Mouse (Mus musculus) liver, embryonic 13.5 days (tissue): Measurements from ENCODE around the gene Xab2. TPM values are rescaled to one million over a fixed set of nuclear protein-coding genes. Genes with fewer than 3 reads are reported as not detected.
A peak's percentile ranks its signal among the peaks of the same experiment; 100 is the strongest.
"Not testable (repeated sequence)": the region's sequence is repeated elsewhere in the genome, so short reads cannot be mapped to it uniquely, and the experiment has no call there.

Experiments
- ATAC-seq: fragments of 200-750 bp; cut with Nextera tagmentation; 2 replicates; pipeline ENCODE4 v1.8.0; 2017; ENCODE audit warnings: low read depth, mild to moderate bottlenecking, moderate number of reproducible peaks, moderate library complexity
- DNase-seq: peaks from one replicate; pipeline ENCODE4 v3.0.0; 2022
- H3K27ac ChIP-seq: fragments of 300-500 bp; sonication (generic); 2 replicates; pipeline ENCODE4 v1.5.1; 2015; ENCODE audit warnings: moderate library complexity, mild to moderate bottlenecking, inconsistent platforms
- H3K27me3 ChIP-seq: fragments of 300-500 bp; sonication (generic); 2 replicates; pipeline ENCODE4 v1.6.1; 2015; ENCODE audit warnings: mild to moderate bottlenecking, inconsistent platforms
- H3K36me3 ChIP-seq: fragments of 300-500 bp; sonication (generic); 2 replicates; pipeline ENCODE4 v1.6.1; 2015; ENCODE audit warnings: mild to moderate bottlenecking, inconsistent platforms
- H3K4me1 ChIP-seq: fragments of 300-500 bp; sonication (generic); replicated peaks from 2 replicates; pipeline ENCODE4 v1.6.1; 2015; ENCODE audit warnings: inconsistent platforms
- H3K4me2 ChIP-seq: fragments of 300-500 bp; sonication (generic); 2 replicates; pipeline ENCODE4 v1.6.1; 2015; ENCODE audit warnings: inconsistent platforms, mild to moderate bottlenecking, moderate library complexity
- H3K4me3 ChIP-seq: fragments of 300-500 bp; sonication (generic); replicated peaks from 2 replicates; pipeline ENCODE4 v1.5.1; 2015; ENCODE audit warnings: mild to moderate bottlenecking, inconsistent platforms
- H3K9ac ChIP-seq: fragments of 300-500 bp; sonication (generic); 2 replicates; pipeline ENCODE4 v1.6.1; 2015; ENCODE audit warnings: mild to moderate bottlenecking, inconsistent platforms
- H3K9me3 ChIP-seq: fragments of 300-500 bp; sonication (generic); replicated peaks from 2 replicates; pipeline ENCODE4 v1.6.1; 2016; ENCODE audit warnings: inconsistent platforms
- WGBS: fragments of 180-500 bp; shearing (Covaris S2); methylation state at CpG from one replicate; pipeline ENCODE4 v1.1.7; 2015; ENCODE audit not compliant: insufficient replicate concordance; 5-methylcytosine and 5-hydroxymethylcytosine counted together
- polyA plus RNA-seq: library from polyadenylated mRNA; unstranded; fragments of >200 nt; fragmentation: Nextera tagmentation; extraction: Ambion mirVana; gene quantifications from 2 replicates; pipeline ENCODE4 v1.2.1, GENCODE M21; 2015

Xab2 gene
- polyA plus RNA-seq, 1 experiment from 2014 or later: 34.9 TPM

GRCm38 (mm10) chr8:3586452-3586851, 34.7 kb downstream of the Xab2 start:
- Histone ChIP-seq H3K9ac (no peak overlapping the region), H3K4me2 (peak overlapping the region; percentile 95)
- peak; percentile 60 for ATAC-seq

GRCm38 (mm10) chr8:3581961-3582360, 39.2 kb downstream of the Xab2 start:
- not testable (repeated sequence) for H3K4me3 ChIP-seq, H3K27me3 ChIP-seq, H3K27ac ChIP-seq, DNase-seq, ATAC-seq, H3K9ac ChIP-seq, H3K4me2 ChIP-seq, H3K36me3 ChIP-seq, H3K9me3 ChIP-seq
- 51% methylated on average over 1 of the region's 3 CpGs for WGBS
- H3K4me1 ChIP-seq: peaks cover 12% of the 10 kb centered on the region

More at GRCm38 (mm10) chr8:3586452-3586851, 34.7 kb downstream of the Xab2 start:
- H3K27ac ChIP-seq: no peak overlapping the region
- H3K4me1 ChIP-seq: peaks cover 29% of the 10 kb centered on the region
- peaks cover 12% of the 10 kb centered on the region; the same call in 1 of the 2 replicates for H3K27me3 ChIP-seq
- H3K9me3 ChIP-seq: no peaks in the 10 kb centered on the region
- WGBS: 32% methylated on average over 2 of the region's 2 CpGs
- no peaks in the 10 kb centered on the region for H3K36me3 ChIP-seq
- H3K4me3 ChIP-seq: no peak overlapping the region
- DNase-seq: no peak

DNA sequence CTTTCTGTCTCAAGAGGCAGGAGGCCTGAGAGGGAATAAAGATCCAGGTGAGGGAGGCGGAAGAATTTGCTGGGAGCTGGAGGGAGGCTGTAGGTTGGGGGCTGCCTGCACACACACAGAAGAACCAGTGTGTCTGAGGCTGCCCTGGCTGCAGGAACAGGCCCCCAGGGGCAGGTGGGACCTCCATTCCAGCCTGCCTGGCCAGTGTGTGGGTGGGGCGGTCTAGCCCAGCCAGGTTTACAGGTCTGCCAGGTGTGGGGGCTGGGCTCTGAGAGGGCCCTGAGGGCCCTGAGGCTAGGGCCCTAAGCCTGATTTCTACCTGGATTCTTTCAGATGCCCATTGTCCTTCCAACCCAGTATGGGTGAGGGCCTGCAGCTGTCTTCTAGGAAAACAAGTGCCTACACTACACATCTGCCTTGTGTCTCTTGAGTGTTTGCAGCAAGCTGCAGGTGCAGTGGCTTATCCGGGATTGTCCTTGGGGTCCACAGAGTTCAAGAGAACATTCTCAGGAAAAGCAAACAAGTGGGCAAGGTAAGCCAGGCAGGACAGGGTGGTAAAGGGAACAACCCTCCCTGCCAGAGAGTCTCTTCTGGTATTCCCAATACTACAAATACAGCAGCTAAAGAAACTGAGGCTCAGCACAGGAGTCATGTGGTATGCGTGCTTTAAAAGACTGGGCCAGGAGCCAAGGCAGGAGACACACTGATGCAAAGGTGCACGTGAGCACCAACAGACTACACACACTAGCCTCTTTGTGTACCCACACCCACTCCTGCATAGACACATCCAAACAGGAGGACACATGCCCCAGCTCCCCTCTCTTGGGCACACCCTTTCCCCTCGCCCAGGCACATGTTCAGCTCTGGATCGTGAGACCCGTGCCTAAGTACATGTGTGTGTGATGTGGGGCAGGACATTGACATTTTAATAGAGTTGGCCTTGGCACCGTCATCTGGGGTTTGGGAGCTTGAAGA, 41.4 kb downstream of the Xab2 start:
- no peak overlapping the region for H3K27ac ChIP-seq
- H3K4me1 ChIP-seq: peaks cover 7% of the 10 kb centered on the region
- no peak overlapping the region for H3K4me2 ChIP-seq
- no peak overlapping the region for H3K4me3 ChIP-seq
- WGBS: 73% methylated on average over 9 of the region's 9 CpGs
- H3K9ac ChIP-seq: no peak overlapping the region
- no peak for ATAC-seq
- no peaks in the 10 kb centered on the region for H3K9me3 ChIP-seq
- DNase-seq: no peak
- no peaks in the 10 kb centered on the region for H3K27me3 ChIP-seq
- no peaks in the 10 kb centered on the region for H3K36me3 ChIP-seq

GRCm38 (mm10) chr8:3576211-3576960, 44.7 kb downstream of the Xab2 start:
- no peaks in the 10 kb centered on the region for H3K36me3 ChIP-seq
- peaks cover 7% of the 10 kb centered on the region for H3K4me1 ChIP-seq
- H3K27ac ChIP-seq: no peak overlapping the region
- no peaks in the 10 kb centered on the region for H3K9me3 ChIP-seq
- 57% methylated on average over 15 of the region's 15 CpGs for WGBS
- H3K9ac ChIP-seq: no peak overlapping the region
- H3K4me2 ChIP-seq: no peak overlapping the region
- no peak overlapping the region for H3K4me3 ChIP-seq
- H3K27me3 ChIP-seq: no peaks in the 10 kb centered on the region
- no peak for ATAC-seq
- no peak for DNase-seq

DNA sequence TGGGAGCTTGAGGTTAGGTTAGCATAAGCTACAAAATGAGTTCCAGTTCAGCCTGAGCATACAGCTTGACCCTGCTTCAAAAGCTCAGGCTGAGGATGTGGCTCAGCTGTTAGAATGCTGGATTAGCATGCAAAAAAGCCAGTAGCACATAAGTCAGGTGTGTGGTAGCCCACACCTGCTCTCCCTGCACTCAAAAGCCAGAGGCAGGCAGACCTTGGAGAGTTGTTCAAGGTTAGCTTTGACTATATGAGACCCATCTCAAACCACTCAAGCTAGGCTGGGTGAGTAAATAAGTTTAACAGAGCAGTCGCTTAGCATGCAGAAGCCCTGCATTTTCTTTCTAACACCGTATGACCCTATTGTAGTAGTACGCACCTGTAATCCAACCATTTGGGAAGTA, 46.6 kb downstream of the Xab2 start:
- Histone ChIP-seq H3K36me3 (no peaks in the 10 kb centered on the region), H3K9me3 (no peaks in the 10 kb centered on the region), H3K27ac (no peak overlapping the region), H3K4me2 (no peak overlapping the region), H3K9ac (no peak overlapping the region), H3K4me1 (peaks cover 7% of the 10 kb centered on the region), H3K4me3 (no peak overlapping the region), H3K27me3 (no peaks in the 10 kb centered on the region)
- DNase-seq (no peak), ATAC-seq (no peak)
- WGBS: 71% methylated on average over 3 of the region's 3 CpGs

- 71% methylated on average over 5 of the region's 5 CpGs for WGBS
- Histone ChIP-seq H3K27ac (no peak overlapping the region), H3K9ac (no peak overlapping the region), H3K4me2 (no peak overlapping the region), H3K4me1 (no peaks in the 10 kb centered on the region), H3K9me3 (no peaks in the 10 kb centered on the region), H3K36me3 (no peaks in the 10 kb centered on the region), H3K27me3 (no peaks in the 10 kb centered on the region), H3K4me3 (no peak overlapping the region)
- ATAC-seq: no peak
- no peak for DNase-seq
Observed at GRCm38 (mm10) chr8:3569784-3570183, 51.3 kb downstream of the Xab2 start.

DNA sequence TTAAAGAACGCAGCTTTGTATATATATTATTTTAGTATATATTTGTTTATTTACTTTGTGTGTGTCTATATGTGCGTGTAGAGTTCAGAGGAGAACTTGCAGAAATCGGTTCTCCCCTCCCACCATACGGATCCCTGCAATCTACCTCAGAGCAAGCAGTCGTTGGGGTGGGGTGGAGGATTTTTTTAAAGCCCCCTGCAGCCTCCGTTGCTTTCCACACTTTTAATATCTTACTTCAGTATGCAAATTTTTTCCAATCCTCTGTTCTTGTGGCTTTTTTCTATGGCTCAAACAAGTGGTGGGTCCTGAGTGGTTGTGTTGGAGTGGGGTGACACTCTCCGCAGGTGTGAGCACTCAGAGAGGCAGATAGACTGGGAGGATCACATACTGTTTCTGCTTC, 52.7 kb downstream of the Xab2 start:
- WGBS: 17% methylated on average over 7 of the region's 7 CpGs
- Histone ChIP-seq H3K9me3 (no peaks in the 10 kb centered on the region), H3K27ac (peak overlapping the region; percentile 50; the same call in 1 of the 2 replicates), H3K4me2 (peak overlapping the region; percentile 42), H3K4me1 (no peaks in the 10 kb centered on the region), H3K4me3 (peak overlapping the region; percentile 23), H3K9ac (no peak overlapping the region), H3K36me3 (no peaks in the 10 kb centered on the region), H3K27me3 (no peaks in the 10 kb centered on the region)
- DNase-seq (no peak), ATAC-seq (no peak)

DNA sequence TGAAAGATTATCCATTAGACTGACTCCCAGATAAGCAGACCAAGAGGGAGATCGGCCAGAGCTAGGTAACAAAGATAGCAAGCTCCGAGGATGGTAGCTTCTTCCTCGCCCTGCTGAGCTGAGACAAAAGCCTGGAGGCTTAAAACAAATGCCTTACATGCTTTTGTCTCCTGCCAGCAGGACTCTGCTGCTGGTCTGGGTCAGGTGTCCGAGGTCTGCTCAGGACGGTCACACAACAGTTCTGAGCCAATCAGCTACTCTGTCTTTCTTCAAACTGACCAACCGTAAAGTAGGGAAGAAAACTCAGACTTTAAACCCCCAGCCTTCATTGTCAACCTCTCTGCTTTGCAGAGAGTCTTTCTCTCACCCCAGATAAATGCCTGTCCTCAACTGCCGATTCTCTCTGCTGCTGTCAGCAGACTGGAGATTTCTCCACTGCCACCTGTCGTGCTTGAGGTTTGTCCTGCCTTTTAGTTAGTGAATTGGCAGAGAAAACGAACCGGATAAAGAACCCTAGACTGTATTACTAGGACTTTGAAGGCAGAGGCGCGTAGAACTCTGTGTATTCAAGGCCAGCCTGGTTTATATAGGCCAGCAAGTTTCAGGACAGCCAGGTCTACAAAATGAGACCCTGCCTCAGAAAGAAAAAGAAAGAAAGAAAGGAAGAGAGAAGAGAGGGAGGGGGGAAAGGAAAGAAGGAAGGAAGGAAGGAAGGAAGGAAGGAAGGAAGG, 53.3 kb downstream of the Xab2 start, which contains the start of gene C330021F23Rik:
TSS of gene C330021F23Rik (plus strand) at position 350 of the 731 bp plus-strand sequence.
- H3K27me3 ChIP-seq: no peaks in the 10 kb centered on the region
- peak within 1 kb of the TSS; percentile 50 for H3K27ac ChIP-seq
- H3K4me2 ChIP-seq: peak within 1 kb of the TSS; percentile 42
- no peaks in the 10 kb centered on the region for H3K4me1 ChIP-seq
- ATAC-seq: peak; percentile 69
- 13% methylated on average over 12 of the region's 12 CpGs for WGBS
- 0 out of 2 replicates have a peak within 1 kb of the TSS, but pooled peaks have one; percentile 7 for H3K9ac ChIP-seq
- H3K9me3 ChIP-seq: no peaks in the 10 kb centered on the region
- DNase-seq: no peak
- H3K36me3 ChIP-seq: no peaks in the 10 kb centered on the region
- H3K4me3 ChIP-seq: peak within 1 kb of the TSS; percentile 23

Other genes with a start within 250 kb of the Xab2 start
- 2.2 and 2.3 TPM in 2 replicates for gene Arhgef18, start 228.3 kb downstream of the Xab2 start, polyA plus RNA-seq
- gene Pex11g, start 153.6 kb downstream of the Xab2 start, polyA plus RNA-seq: 3.6 and 4.8 TPM in 2 replicates
- gene Tex45, start 150.5 kb downstream of the Xab2 start, polyA plus RNA-seq: not detected in 2 replicates
- gene Zfp358, start 128.2 kb downstream of the Xab2 start, polyA plus RNA-seq: 4.4 and 5.2 TPM in 2 replicates
- 19.8 and 19.9 TPM in 2 replicates for gene Mcoln1, start 120.9 kb downstream of the Xab2 start, polyA plus RNA-seq
- 10.6 and 12.4 TPM in 2 replicates for gene Pnpla6, start 105.9 kb downstream of the Xab2 start, polyA plus RNA-seq
- gene C330021F23Rik, start 53.3 kb downstream of the Xab2 start, polyA plus RNA-seq: 2.5 and 2.8 TPM in 2 replicates
- 1.3 and 1.4 TPM in 2 replicates for gene Camsap3, start 34.0 kb downstream of the Xab2 start, polyA plus RNA-seq
- gene Pet100, start 232 bp upstream of the Xab2 start, polyA plus RNA-seq: 93.4 and 99.6 TPM in 2 replicates
- not detected in 2 replicates for gene Pcp2, start 4.2 kb upstream of the Xab2 start, polyA plus RNA-seq
- 45.6 and 52.2 TPM in 2 replicates for gene Stxbp2, start 9.6 kb upstream of the Xab2 start, polyA plus RNA-seq
- 0.18 TPM in 1 of 2 replicates, not detected in the other for gene Retn, start 34.5 kb upstream of the Xab2 start, polyA plus RNA-seq
- 1.4 and 1.6 TPM in 2 replicates for gene Mcemp1, start 44.4 kb upstream of the Xab2 start, polyA plus RNA-seq
- gene Fcor, start 51.0 kb upstream of the Xab2 start, polyA plus RNA-seq: 2.9 and 3.5 TPM in 2 replicates
- 18.6 and 18.7 TPM in 2 replicates for gene Trappc5, start 55.0 kb upstream of the Xab2 start, polyA plus RNA-seq
- 0.06 TPM in 1 of 2 replicates, not detected in the other for gene Fcer2a, start 72.9 kb upstream of the Xab2 start, polyA plus RNA-seq
- 2.4 and 3.2 TPM in 2 replicates for gene Clec4g, start 99.3 kb upstream of the Xab2 start, polyA plus RNA-seq
- gene Cd209a, start 127.7 kb upstream of the Xab2 start, polyA plus RNA-seq: 0.34 and 0.35 TPM in 2 replicates
- gene Cd209e, start 233.0 kb upstream of the Xab2 start, polyA plus RNA-seq: not detected in 2 replicates